Mouse (Mus musculus) ES-Bruce4 (cell line): ENCODE data around the gene Eif3l.

ENCODE experiments used
- CTCF ChIP-seq: IDR thresholded peaks from one replicate; pipeline ENCODE4 v1.8.1; 2011; ENCODE audit warnings: low read depth, low read length
- POLR2A ChIP-seq: IDR thresholded peaks from one replicate; pipeline ENCODE4 v1.8.1; 2011; ENCODE audit warnings: low read length; ENCODE audit not compliant: insufficient read depth

DNA sequence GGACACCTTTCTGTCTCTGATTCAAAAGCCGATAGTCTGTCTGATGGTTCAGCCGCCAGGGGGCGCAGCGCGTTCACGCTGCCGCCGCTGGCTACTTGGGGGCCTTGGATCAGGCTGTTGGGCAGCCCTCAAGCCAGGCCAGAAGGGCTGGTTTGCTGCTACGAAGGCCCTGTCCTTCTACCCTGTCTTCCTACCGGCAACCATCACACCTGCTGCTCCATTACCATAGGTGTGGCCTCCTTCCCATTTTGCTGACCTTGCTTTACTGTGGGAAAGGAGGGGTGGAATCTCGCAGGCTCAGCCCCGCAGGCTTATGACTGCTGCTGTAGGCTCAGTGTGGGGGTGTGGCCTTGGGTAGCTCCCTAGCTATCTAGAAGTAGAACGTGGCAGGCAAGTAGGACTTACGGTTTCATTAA, 37.1 kb upstream of the Eif3l start:
- peak; percentile 88 for TF ChIP-seq CTCF
- no peak for TF ChIP-seq POLR2A
